Mouse (Mus musculus): ENCODE results near the gene Pick1. TPM values are rescaled to one million over a fixed set of nuclear protein-coding genes. Genes with fewer than 3 reads are reported as not detected.

Pick1 gene
- 18.2 and 21.9 TPM in 2 replicates for polyA plus RNA-seq (2015; fragmentation: Nextera tagmentation; extraction: Ambion mirVana)

DNA sequence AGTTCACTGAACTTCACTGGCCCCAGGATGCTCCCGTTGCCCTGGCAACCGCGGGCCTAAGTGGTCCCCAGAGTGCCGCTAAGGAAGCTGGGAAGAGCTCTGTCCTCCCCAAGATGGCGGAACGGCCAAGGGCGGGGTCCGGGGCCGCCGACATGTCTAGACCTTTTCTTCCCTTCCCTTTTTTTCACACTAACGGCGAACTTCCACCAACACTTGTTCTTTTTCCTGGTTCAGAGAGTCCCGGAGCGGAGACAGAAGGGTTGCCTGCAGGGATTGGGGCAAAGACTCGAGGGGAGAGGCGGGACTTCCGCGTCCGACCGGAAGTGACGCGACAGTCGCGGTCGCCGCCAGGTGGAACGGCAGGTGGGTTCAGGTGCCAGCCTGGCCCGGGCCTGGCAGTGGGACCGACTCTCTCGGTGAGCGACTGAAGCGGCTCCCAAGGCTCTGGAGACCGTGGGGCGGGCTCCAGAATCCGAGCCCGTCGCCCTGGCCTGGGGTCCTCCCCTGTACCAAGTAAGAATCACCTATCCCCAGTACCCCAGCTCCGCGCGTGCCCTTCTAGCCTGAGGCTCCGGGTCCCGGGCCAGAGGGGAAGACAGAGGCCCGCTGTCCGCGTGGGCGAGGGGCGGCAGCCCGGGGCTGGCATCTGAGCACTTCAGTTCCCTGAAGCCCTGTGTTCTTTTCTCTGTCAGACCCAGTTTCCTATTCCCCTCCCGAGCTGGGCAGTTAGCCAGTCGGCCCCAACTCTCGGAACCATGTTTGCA lies at the start of gene Pick1, which contains the start of gene Gm49486:
Pick1 (plus strand) TSS at position 116 of the 764 bp plus-strand sequence.
Gm49486 (plus strand) TSS at position 334 of the 764 bp plus-strand sequence.
- peak; percentile 91 for DNase-seq (ENCODE audit: low spot score)

DNA sequence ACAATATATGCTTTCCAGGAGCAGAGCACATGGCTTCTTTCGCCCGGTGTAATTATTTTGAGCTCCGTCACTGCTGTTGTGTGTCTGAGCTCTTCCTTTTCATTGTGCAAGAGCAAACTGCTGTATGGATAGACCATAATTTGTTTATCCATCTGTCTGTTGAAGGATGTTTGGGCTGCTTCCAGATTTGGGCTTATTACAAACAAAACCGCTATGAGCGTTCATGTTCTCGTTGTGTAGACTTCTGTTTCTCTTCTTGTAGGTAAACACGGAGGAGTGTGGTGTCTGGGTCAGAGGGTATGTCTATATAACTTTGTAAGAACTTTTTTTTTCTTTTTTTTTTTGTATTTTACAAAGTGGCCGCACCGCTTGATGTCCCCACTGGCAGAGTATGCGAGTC lies 43.8 kb upstream of the Pick1 start:
- no peak for DNase-seq (ENCODE audit: low spot score)

DNA sequence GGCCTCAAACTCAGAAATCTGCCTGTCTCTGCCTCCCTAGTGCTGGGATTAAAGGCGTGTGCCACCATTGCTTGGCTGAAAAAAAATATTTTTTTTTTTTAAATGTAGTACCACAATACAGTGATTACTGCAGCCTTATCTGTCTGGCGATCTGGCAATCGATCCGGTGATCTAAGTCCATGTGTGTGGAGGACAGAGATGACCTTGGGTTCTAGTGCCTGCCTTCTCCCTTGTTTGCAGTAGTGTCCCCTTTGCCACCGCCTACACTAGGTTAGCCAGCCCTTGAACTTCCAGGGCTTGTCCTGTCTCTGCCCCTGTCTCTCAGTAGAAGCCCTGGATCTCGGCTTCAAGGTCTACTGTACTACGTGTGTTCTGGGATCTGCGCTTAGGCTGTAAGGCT lies 41.2 kb upstream of the Pick1 start:
- DNase-seq (ENCODE audit: low spot score), result no peak

DNA sequence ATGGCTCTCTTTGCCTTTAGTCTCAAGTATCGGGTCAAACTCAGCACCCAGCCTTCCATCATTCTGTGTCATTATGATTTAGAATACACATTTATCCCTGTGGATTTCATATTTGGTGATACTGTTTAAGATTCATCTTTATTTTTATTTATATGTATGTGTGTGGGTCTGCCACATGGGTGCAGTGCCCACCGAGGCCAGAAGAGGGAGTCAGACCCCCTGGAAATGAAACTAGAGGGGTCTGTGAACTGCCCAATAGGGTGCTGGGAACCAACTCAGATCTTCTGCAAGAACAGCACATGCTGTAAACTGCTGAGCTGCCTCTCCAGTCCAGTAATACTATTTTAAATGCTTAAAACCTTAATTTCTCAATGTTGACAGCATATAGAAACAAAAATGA lies 37.5 kb upstream of the Pick1 start:
- DNase-seq (ENCODE audit: low spot score), result no peak

- no peak for DNase-seq (ENCODE audit: low spot score)
Measured at GRCm38 (mm10) chr15:79192450-79192849, 36.5 kb upstream of the Pick1 start.

- no peak for DNase-seq (ENCODE audit: low spot score)
Measured at GRCm38 (mm10) chr15:79192885-79193845, 35.8 kb upstream of the Pick1 start.

GRCm38 (mm10) chr15:79194048-79194447 lies 34.9 kb upstream of the Pick1 start:
- DNase-seq (ENCODE audit: low spot score), result no peak

GRCm38 (mm10) chr15:79194946-79195345 lies 34.0 kb upstream of the Pick1 start:
- DNase-seq (ENCODE audit: low spot score), result no peak

GRCm38 (mm10) chr15:79195492-79195891 lies 33.5 kb upstream of the Pick1 start:
- DNase-seq (ENCODE audit: low spot score), result no peak

DNA sequence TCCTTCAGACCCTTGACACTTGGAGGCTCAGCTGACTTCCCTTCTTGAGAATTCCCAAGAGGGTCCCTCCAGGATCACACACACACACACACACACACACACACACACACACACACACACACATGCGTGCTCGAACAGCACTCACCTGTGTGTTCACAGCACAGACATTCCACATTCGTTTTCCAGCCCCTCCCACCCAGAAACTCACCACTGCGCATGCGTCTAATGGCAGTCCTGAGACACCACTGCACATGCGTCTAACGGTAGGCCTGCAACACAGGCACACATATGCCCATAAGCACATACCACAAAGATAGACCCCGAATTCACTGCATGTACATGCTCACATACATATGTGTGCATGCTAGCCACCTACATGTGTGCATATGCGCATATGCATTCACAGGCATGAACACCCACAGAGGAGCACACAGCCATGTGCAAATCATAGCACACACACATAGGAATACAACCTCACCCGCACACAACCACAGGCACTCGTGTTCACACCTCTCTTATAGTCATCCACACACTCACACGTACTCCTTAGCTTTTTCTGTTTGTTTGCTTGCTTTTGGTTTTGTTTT lies 29.5 kb upstream of the Pick1 start:
- DNase-seq (ENCODE audit: low spot score), result no peak

DNA sequence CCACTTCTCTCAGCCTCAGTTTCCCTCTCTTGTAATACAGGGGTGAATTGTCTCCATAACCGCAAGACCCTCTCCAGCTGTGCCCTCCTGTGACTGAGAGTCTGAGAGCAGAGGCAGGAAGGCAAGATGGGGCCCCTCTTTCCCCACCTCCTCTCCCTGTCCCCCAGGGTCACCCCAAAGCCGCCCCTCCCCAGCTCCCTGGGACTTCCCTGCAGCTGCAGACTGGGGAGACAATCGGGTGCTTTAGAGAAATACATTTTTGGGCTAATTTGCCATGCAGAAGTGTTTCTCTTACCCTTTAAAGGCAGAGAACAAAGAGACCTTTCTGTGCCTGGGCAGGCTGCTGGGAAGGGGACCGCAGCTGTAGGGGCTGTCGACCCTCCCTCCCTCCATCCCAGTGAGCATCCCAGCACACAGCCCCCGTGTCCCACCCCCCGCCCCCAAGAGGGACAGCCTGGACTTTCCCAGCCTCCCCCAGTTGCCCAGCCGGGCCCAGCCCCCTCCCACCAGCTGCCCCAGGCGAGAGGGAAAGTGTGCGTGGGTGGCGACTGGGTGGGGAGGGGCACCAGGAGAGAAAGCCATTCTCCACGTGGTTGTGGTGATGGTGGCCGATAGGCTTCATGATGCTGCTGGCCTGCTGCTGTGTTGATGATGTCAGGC lies 27.4 kb upstream of the Pick1 start:
- no peak for DNase-seq (ENCODE audit: low spot score)

- DNase-seq (ENCODE audit: low spot score), result no peak
Measured at GRCm38 (mm10) chr15:79202575-79202974, 26.4 kb upstream of the Pick1 start.

DNA sequence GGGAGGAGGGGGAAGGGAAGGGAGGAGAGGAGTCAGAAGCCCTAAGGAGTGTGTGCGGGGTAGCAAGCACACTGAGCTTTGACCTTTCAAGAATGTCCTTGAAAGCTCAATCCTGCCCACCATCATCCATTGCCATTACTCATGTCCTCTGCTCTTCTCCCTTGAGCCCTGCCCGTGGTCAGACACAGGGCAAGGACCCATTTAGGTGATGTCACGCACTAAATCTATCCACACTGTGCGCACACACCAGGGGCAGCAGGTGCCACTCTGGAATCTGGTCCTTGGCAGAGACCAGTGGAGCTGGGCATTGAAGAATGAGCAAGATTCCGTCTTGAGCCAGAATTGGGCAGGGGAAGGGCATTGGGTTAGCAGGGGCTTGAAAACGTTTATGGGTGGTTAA lies 20.8 kb upstream of the Pick1 start:
- DNase-seq (ENCODE audit: low spot score), result no peak

GRCm38 (mm10) chr15:79208758-79209439 lies 20.1 kb upstream of the Pick1 start:
- DNase-seq (ENCODE audit: low spot score), result peak; percentile 41

DNA sequence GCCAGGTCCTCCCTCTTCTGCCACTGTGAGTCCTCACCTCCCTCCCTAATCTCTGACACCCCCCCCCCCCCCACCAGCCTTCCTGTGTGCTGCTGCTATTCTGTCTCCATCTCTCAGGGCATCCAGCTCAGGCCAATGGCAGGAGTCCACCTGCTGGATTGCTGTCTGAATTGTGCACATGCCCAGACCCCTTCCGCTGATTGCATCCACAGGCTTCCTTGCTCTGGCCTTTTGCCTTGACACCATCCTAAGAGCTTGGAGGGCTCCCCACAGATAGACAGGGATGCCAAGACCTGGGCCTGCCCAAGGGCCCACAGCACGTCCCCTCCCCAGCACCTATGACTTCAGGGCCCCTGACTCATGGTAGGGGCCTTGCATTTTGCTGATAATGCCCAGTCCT lies 18.6 kb upstream of the Pick1 start:
- DNase-seq (ENCODE audit: low spot score), result no peak

DNA sequence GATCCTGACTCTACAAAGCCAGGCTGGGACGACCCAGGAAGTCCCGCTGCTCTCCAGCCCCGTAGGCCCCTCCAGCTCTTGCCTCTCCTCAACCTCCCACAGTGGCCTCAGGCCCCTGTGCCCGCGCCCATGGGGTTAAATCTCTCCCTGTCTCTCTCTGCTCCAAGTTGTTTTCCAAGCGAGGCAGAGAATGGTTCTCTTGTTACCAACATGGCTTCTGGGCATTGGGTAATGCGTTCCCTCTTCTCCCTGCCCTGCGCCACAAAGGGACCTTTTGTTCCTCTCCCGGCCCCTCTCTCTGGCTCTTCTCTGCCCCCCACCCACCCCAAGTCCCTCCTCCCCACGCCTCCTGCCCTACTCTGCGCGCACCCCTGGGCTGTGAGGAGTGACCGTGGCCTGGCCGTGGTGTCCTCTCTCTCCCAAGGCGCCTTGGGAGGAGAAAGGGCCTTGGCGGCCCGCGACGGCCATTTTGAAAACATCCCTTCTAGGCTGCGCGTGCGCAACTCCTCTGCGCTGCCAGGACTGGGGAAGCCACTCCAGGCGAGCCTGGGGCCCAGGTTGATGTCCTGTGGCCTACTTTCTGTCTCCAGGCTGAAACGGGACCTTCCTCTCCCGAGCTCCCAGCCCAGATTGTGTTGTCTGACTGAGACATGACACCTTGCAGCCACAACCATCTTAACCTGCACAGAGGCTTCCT lies 16.1 kb upstream of the Pick1 start:
- DNase-seq (ENCODE audit: low spot score), result no peak

GRCm38 (mm10) chr15:79213591-79213990 lies 15.4 kb upstream of the Pick1 start:
- no peak for DNase-seq (ENCODE audit: low spot score)

GRCm38 (mm10) chr15:79216191-79216590 lies 12.8 kb upstream of the Pick1 start:
- DNase-seq (ENCODE audit: low spot score), result no peak

- DNase-seq (ENCODE audit: low spot score), result no peak
Measured at GRCm38 (mm10) chr15:79219572-79219971, 9.4 kb upstream of the Pick1 start.

DNA sequence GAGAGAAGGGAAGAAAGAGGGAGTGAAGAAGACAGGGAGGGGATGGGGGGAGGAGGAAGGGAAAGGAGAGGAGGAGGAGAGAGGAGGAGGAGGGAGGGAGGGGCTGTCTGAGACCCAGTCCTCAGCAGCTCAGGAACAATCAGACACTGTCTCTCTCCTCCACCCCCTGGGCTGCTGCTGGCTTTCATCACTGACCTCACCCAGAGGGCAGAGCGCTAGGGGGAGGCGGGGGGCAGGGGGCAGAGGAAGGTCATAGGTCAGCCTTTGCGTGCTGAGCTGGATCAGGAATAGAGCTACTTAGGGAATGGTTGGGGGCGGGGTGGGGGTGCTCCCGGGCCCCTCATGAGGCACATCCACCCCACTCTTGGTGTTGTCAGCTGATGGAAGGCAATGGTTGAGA lies 5.3 kb upstream of the Pick1 start:
- no peak for DNase-seq (ENCODE audit: low spot score)
